Mouse (Mus musculus): ENCODE results near the gene Gm49337.

DNA sequence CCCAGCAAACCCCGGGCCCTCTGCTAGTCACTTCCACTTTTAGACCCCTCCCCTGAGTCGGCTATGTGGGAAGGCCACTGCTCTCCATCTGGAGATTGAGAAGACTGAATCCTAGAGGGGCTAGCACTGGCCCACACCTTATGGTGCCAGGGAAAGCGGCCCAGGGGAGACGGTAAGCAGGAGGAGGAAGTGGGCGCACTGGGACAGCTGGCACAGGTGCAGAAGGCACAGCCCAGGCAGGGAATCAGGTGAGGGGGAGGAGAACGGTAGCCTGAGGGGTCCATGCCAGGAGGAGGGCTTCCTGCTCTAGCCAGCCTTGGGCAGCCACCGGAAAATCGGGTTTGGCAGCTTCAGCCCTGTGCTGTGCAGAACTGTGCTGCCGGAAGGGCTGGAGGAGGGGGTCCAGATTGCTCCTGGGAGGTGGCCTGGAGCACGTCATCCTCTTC is 3.4 kb downstream of the Gm49337 start:
- TF ChIP-seq POLR2A (IDR thresholded peaks at IDR 0.05; ENCODE audit: low read depth, low read length), result no peak
- TF ChIP-seq CTCF (IDR thresholded peaks at IDR 0.05; ENCODE audit: extremely low read depth, insufficient read length, insufficient replicate concordance, low read depth, low read length), result no peak

All from small intestine, adult 2 months (tissue).